Mouse (Mus musculus) spleen, adult 2 months (tissue): ENCODE data around the gene Gm17651. TPM values are rescaled to one million over a fixed set of nuclear protein-coding genes. Genes with fewer than 3 reads are reported as not detected.

Source experiments
- DNase-seq, 2 experiments: peaks; one replicate each; pipeline versions ENCODE4 v3.0.0 to v3.0.0-alpha.2; 2012 to 2021; ENCODE audit warnings: low spot score in 2 of 2, low read depth in 1 of 2
- H3K27ac ChIP-seq: fragments of 200-500 bp; 2 replicates; pipeline ENCODE4 v1.5.1; 2012; ENCODE audit warnings: low read length, inconsistent platforms; ENCODE audit not compliant: insufficient read depth
- H3K27me3 ChIP-seq: fragments of 200-500 bp; 2 replicates; pipeline ENCODE4 v1.6.1; 2012; ENCODE audit warnings: mild to moderate bottlenecking, moderate library complexity, low read length, inconsistent platforms; ENCODE audit not compliant: control insufficient read depth, insufficient read depth
- H3K36me3 ChIP-seq: fragments of 200-500 bp; 2 replicates; pipeline ENCODE4 v1.6.1; 2012; ENCODE audit warnings: mild to moderate bottlenecking, low read length, inconsistent platforms; ENCODE audit not compliant: control insufficient read depth, insufficient read depth
- H3K4me1 ChIP-seq: fragments of 200-500 bp; 2 replicates; pipeline ENCODE4 v1.6.1; 2011; ENCODE audit warnings: inconsistent platforms; ENCODE audit not compliant: control insufficient read depth, insufficient read depth, insufficient read length
- H3K4me3 ChIP-seq: fragments of 200-500 bp; 2 replicates; pipeline ENCODE4 v1.5.1; 2011; ENCODE audit warnings: mild to moderate bottlenecking, inconsistent platforms; ENCODE audit not compliant: insufficient read depth, insufficient read length; ENCODE audit errors: extremely low read depth
- CTCF ChIP-seq: fragments of 200-500 bp; IDR thresholded peaks from 2 replicates; pipeline ENCODE4 v1.5.1; 2011; ENCODE audit warnings: mild to moderate bottlenecking, inconsistent platforms; ENCODE audit not compliant: insufficient read depth, insufficient read length, insufficient replicate concordance; ENCODE audit errors: extremely low read depth
- POLR2A ChIP-seq: fragments of 200-500 bp; IDR thresholded peaks from 2 replicates; pipeline ENCODE4 v1.6.1; 2011; ENCODE audit warnings: low read depth, low read length, inconsistent platforms
- WGBS: fragments of 180-500 bp; shearing (Covaris S2); methylation state at CpG from one replicate; pipeline ENCODE4 v1.1.7; 2018; 5-methylcytosine and 5-hydroxymethylcytosine counted together
- polyA plus RNA-seq: library from polyadenylated mRNA; depleted of rRNA; stranded (reverse); fragments of >200 nt; gene quantifications from 2 replicates; pipeline ENCODE4 v1.2.3, GENCODE M21; 2012

The Gm17651 gene
- polyA plus RNA-seq, 1 experiment, result not detected

DNA sequence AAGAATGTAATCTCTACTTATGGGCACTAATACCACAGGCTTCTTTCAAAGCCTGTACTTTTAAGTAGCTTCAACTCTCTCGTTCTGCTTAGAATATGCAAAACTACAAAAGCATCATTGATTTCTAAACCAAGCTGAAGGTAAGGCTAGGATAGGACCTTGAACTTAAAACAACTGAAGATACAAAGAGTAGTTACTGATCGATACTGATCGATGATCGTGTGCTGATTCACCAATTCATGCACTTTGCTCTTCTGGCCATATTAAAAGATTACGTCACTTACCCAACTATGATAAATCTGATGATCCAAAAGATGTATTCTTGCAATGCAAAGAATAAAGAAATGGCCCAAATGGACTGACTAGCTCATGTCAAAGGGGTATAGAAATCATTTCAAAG is 20.7 kb downstream of the Gm17651 start:
- Histone ChIP-seq H3K27ac (no peak overlapping the region), H3K4me1 (0 out of 2 replicates have a peak, but pooled peaks cover 3% of the 10 kb centered on the region), H3K36me3 (no peaks in the 10 kb centered on the region), H3K4me3 (no peak overlapping the region), H3K27me3 (no peaks in the 10 kb centered on the region)
- TF ChIP-seq POLR2A (no peak), CTCF (no peak)
- WGBS, result 93% methylated on average over 5 of the region's 5 CpGs
- DNase-seq, result no peak

DNA sequence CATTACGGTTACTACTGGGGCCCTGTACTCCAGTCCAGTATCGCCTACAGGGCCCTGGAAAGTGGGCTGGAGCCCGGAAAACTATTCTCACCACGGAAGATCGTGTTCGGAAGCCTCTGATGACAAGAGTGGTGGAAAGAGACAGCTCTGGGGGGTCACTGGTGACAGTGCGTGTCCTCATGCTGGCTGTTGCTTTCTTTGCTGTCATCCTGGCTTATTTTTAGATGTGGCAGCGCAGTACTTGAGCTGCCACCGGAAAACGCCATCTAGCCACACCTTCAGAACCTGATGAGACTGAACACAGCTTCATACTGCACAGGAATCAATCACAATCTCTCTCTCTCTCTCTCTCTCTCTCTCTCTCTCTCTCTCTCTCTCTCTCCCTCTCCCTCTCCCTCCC is 22.9 kb downstream of the Gm17651 start:
- WGBS, result 90% methylated on average over 10 of the region's 10 CpGs
- DNase-seq, result no peak

DNA sequence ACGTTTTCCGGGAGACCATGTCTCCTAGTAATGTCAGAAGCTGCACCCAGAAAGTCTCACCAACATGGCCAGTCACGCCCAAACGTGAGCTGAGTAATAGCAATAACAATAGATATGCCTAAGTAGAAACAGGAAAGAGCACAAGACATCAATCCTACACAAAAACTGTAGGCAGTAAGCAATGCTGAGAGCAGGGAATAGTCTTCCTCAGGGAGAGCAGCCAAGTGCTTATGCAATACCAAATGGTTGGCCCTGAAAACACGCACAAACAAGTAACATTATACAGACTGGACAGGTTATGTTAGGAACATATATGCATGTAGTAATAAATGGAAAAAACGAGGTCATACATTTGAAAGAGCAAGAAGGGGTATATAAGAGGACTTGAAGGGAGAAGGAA is 25.0 kb downstream of the Gm17651 start:
- no peak overlapping the region for H3K27ac ChIP-seq
- WGBS, result 88% methylated on average over 6 of the region's 6 CpGs
- TF ChIP-seq POLR2A (no peak), CTCF (no peak)

More for the DNA sequence above, 22.9 kb downstream of the Gm17651 start:
- Histone ChIP-seq H3K36me3 (no peaks in the 10 kb centered on the region), H3K4me3 (no peak overlapping the region), H3K27ac (no peak overlapping the region), H3K27me3 (no peaks in the 10 kb centered on the region), H3K4me1 (no peaks in the 10 kb centered on the region)
- TF ChIP-seq POLR2A (no peak), CTCF (no peak)

DNA sequence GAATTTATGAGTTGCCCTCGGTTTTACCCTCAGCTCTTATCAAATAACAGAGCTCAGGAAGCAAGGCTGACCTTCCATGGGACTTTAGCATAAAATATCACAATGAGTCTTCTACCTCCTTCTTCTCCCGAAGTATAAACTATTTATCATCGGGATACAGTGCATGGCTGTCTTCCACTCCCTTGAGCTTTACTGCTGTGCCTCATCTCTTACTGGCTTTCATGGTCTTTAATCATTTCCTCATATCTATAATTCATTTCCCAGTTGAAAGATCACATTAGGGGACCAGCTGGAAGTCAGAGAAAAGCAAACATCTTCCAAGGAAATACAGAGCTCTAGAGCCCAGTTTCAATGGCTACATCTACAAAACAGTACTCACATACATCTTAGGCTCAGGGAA is 25.5 kb downstream of the Gm17651 start:
- H3K27me3 ChIP-seq, result no peaks in the 10 kb centered on the region
- no peak overlapping the region for H3K27ac ChIP-seq
- no peak overlapping the region for H3K4me3 ChIP-seq
- H3K36me3 ChIP-seq, result no peaks in the 10 kb centered on the region
- WGBS, result 80% methylated on average over 3 of the region's 3 CpGs
- DNase-seq, result no peak
- no peak for TF ChIP-seq POLR2A
- TF ChIP-seq CTCF, result no peak
- H3K4me1 ChIP-seq, result no peaks in the 10 kb centered on the region

More for the DNA sequence above, 25.0 kb downstream of the Gm17651 start:
- no peak overlapping the region for H3K4me3 ChIP-seq
- no peaks in the 10 kb centered on the region for H3K27me3 ChIP-seq
- H3K36me3 ChIP-seq, result no peaks in the 10 kb centered on the region
- no peaks in the 10 kb centered on the region for H3K4me1 ChIP-seq
- DNase-seq, result no peak

DNA sequence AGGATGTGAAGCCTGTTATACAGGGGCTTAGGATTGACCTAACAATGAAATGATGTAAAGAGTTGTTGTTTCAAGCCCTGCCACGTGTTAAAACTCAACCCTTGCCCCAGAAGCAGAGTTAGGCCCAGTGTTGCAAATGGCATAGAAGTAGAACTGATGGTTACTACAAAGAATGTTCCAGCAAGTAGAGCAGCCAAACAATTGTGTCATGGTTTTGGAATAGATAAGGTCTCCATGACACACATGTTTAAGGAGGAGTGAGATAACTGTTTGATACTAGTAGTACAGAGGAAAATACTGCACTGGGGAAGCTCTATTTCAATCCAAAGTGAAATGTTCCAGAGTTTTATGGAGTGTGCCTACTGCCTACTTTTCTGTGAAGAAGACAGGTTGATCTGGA is 26.0 kb downstream of the Gm17651 start:
- TF ChIP-seq POLR2A (no peak), CTCF (no peak)
- H3K4me3 ChIP-seq, result no peak overlapping the region
- WGBS, result 58% methylated on average over 1 of the region's 1 CpGs
- H3K27ac ChIP-seq, result no peak overlapping the region
- no peak for DNase-seq
- H3K36me3 ChIP-seq, result no peaks in the 10 kb centered on the region
- no peaks in the 10 kb centered on the region for H3K27me3 ChIP-seq
- no peaks in the 10 kb centered on the region for H3K4me1 ChIP-seq

DNA sequence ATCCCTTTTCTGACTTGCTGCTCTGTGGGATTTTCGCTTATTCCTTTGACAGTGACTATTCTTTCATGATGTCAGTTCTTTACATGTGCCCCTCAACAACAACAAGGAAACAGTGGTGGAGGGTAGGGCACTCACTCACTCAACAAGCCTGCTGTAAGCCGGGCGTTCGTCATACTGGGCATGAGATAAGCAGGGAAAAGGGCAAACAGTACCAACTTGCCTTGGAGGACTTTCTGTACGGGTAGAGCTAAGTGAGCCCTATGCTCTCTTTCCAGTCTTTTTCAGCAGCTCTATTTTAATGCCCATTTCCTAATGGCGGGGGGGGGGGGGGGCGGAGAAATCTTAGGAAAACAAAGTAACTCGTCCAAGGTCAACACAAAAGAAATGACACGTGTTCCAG is 32.5 kb downstream of the Gm17651 start:
- DNase-seq, result no peak
- no peaks in the 10 kb centered on the region for H3K27me3 ChIP-seq
- no peak overlapping the region for H3K4me3 ChIP-seq
- no peaks in the 10 kb centered on the region for H3K4me1 ChIP-seq
- H3K27ac ChIP-seq, result no peak overlapping the region
- no peak for TF ChIP-seq POLR2A
- no peaks in the 10 kb centered on the region for H3K36me3 ChIP-seq
- WGBS, result 95% methylated on average over 9 of the region's 9 CpGs

DNA sequence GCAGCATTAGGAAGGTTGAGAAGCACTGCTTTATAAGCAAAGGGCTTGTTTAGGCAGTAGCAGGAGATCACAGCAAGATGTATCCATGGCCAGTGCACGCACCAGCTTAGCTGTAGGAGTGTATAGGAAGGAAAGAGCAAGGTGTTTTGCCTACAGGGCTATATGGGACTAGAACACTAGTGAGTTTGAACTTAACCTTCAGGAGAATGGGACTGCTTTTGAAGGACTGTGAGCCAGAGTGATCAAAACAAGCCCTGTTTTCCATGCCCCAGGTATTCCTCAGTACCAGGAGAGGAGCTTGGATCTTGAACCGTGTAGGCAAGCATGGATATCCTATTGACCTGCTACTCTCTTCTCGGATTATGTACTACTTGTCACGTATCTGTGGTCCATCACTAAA is 33.1 kb downstream of the Gm17651 start:
- H3K4me3 ChIP-seq, result no peak overlapping the region
- no peaks in the 10 kb centered on the region for H3K27me3 ChIP-seq
- H3K36me3 ChIP-seq, result no peaks in the 10 kb centered on the region; the same call in 1 of the 2 replicates
- DNase-seq, result no peak
- TF ChIP-seq POLR2A (no peak), CTCF (no peak)
- H3K27ac ChIP-seq, result no peak overlapping the region
- WGBS, result 96% methylated on average over 4 of the region's 4 CpGs
- H3K4me1 ChIP-seq, result no peaks in the 10 kb centered on the region
